ENCODE assay signal across 9 mouse cellular contexts in genomic region chr2:166403319-166403718, GRCm38 (mm10).
A peak's percentile ranks its signal among the peaks of the same experiment; 100 is the strongest.
DNase-seq lines count a peak whose midpoint lies in the region; ATAC-seq lines count a peak whose summit lies in the region.
"Had no signal": no experiment of that assay in that cellular context is flagged by ENCODE, and none has a peak within 500 bp of the region (broad histone marks: within the 10 kb centered on the region; RNA-seq: fewer than 3 reads in every experiment).

No protein-coding gene starts in this region.

- peak overlapping the region; percentile 31; the same call in 1 of the 2 replicates for H3K27ac ChIP-seq in hindbrain, embryonic 15.5 days (replicated peaks)
- H3K27ac ChIP-seq in hindbrain, embryonic 11.5 days (ENCODE audit: low read depth, low read length): no peak overlapping the region
- H3K27ac ChIP-seq in heart, embryonic 11.5 days (ENCODE audit: low read depth, low read length): peak overlapping the region; percentile 94

- no peaks in the 10 kb centered on the region for H3K36me3 ChIP-seq in hindbrain, embryonic 15.5 days
- no peaks in the 10 kb centered on the region for H3K36me3 ChIP-seq in hindbrain, embryonic 11.5 days (ENCODE audit: control insufficient read depth, insufficient read depth, low read length)
- no peaks in the 10 kb centered on the region for H3K36me3 ChIP-seq in heart, embryonic 11.5 days (ENCODE audit: control insufficient read depth, insufficient read depth, low read length)

- H3K27me3 ChIP-seq in hindbrain, embryonic 15.5 days: 0 out of 2 replicates have a peak, but pooled peaks cover 3% of the 10 kb centered on the region
- peaks cover 2% of the 10 kb centered on the region; the same call in 1 of the 2 replicates for H3K27me3 ChIP-seq in hindbrain, embryonic 11.5 days (ENCODE audit: control insufficient read depth, insufficient read depth, low read length)
- no peaks in the 10 kb centered on the region for H3K27me3 ChIP-seq in heart, embryonic 11.5 days (ENCODE audit: control insufficient read depth, insufficient read depth, low read length)
- H3K27me3 ChIP-seq: Patski had no signal

- no peaks in the 10 kb centered on the region for H3K9me3 ChIP-seq in hindbrain, embryonic 15.5 days
- H3K9me3 ChIP-seq in hindbrain, embryonic 11.5 days (ENCODE audit: control insufficient read depth, low read length): no peaks in the 10 kb centered on the region
- H3K9me3 ChIP-seq in heart, embryonic 11.5 days (replicated peaks; ENCODE audit: control insufficient read depth, low read length): no peaks in the 10 kb centered on the region

- no peak overlapping the region for H3K4me3 ChIP-seq in hindbrain, embryonic 15.5 days
- no peak overlapping the region for H3K4me3 ChIP-seq in hindbrain, embryonic 11.5 days (ENCODE audit: low read depth, low read length)
- H3K4me3 ChIP-seq in heart, embryonic 11.5 days (ENCODE audit: low read depth, low read length): no peak overlapping the region

- H3K4me1 ChIP-seq in hindbrain, embryonic 15.5 days (replicated peaks): peaks cover 43% of the 10 kb centered on the region
- H3K4me1 ChIP-seq in hindbrain, embryonic 11.5 days (replicated peaks; ENCODE audit: control insufficient read depth, insufficient read depth, low read length): peaks cover 2% of the 10 kb centered on the region
- peaks cover 31% of the 10 kb centered on the region for H3K4me1 ChIP-seq in heart, embryonic 11.5 days (ENCODE audit: control insufficient read depth, insufficient read depth, low read length)

- no peak overlapping the region for H3K9ac ChIP-seq in hindbrain, embryonic 15.5 days
- H3K9ac ChIP-seq in hindbrain, embryonic 11.5 days (ENCODE audit: low read depth, low read length): no peak overlapping the region
- peak overlapping the region; percentile 46 for H3K9ac ChIP-seq in heart, embryonic 11.5 days (ENCODE audit: low read depth, low read length)

- no peak for ATAC-seq in hindbrain, embryonic 15.5 days (ENCODE audit: low FRiP score, low read depth)
- no peak for ATAC-seq in hindbrain, embryonic 11.5 days (ENCODE audit: low FRiP score)
- no peak for ATAC-seq in heart, embryonic 11.5 days (replicated peaks; ENCODE audit: insufficient number of reproducible peaks, low FRiP score, low TSS enrichment)
- ATAC-seq: Patski had no signal

- WGBS in hindbrain, embryonic 15.5 days: 63% methylated on average over 10 of the region's 10 CpGs
- WGBS in hindbrain, embryonic 11.5 days: 79% methylated on average over 10 of the region's 10 CpGs
- 45% methylated on average over 10 of the region's 10 CpGs for WGBS in heart, embryonic 11.5 days (ENCODE audit: insufficient replicate concordance)

- DNase-seq in hindbrain, embryonic 11.5 days (ENCODE audit: low spot score): no peak
- DNase-seq in adrenal gland, postnatal 14 days: peak; percentile 73
- DNase-seq in layer of hippocampus, postnatal 36 days: peak; percentile 44 to 65
- peak; percentile 69 for DNase-seq in testis, postnatal 10 days (ENCODE audit: low spot score)
- no peak for DNase-seq in liver
- DNase-seq in spleen, postnatal 10 days (ENCODE audit: low spot score in 2 of 2): no peak

- no peak overlapping the region for H3K4me2 ChIP-seq in hindbrain, embryonic 15.5 days
- H3K4me2 ChIP-seq in hindbrain, embryonic 11.5 days (replicated peaks; ENCODE audit: low read depth, low read length): no peak overlapping the region
- peak overlapping the region; percentile 36 for H3K4me2 ChIP-seq in heart, embryonic 11.5 days

Comparison
In these comparisons a context has a peak if more than half of its experiments do, and no peak if none do; other contexts are left out.
1. DNase-seq: peak in adrenal gland, postnatal 14 days (single experiment), layer of hippocampus, postnatal 36 days (2 of 2) and testis, postnatal 10 days (single experiment); none in hindbrain, embryonic 11.5 days (single experiment), liver (single experiment) and spleen, postnatal 10 days (0 of 2).